ENCODE assay signal across 44 mouse cellular contexts in the genomic region with DNA sequence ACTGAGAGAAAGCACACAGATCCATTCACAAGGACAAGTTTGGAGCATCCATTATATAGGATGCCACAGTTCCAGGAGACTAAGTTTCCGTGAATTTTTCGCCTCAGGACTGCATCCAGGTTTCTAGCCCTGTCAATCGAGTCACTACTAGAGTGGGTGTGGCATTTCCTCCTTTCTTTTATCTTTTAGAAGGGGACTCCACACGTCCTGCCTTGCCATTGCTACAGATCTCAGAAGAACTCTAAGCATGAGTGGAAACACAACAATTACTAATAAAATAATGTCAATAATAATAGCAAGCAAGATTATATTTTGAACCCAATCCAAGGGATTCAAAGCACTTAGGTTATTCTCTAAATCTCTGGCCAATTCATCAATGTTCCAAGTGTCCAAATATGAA. TPM values are rescaled to one million over a fixed set of nuclear protein-coding genes. Genes with fewer than 3 reads are reported as not detected.
"Had no signal": no experiment of that assay in that cellular context is flagged by ENCODE, and none has a peak within 500 bp of the region (broad histone marks: within the 10 kb centered on the region; RNA-seq: fewer than 3 reads in every experiment).

No protein-coding gene starts in this region.

- H3K36me3 ChIP-seq: heart, embryonic 12.5 days; heart, embryonic 15.5 days; hindbrain, embryonic 10.5 days; hindbrain, embryonic 12.5 days; hindbrain, embryonic 13.5 days; hindbrain, embryonic 15.5 days; intestine, embryonic 15.5 days; kidney, embryonic 15.5 days had no signal

- H3K27me3 ChIP-seq: heart, embryonic 12.5 days; heart, embryonic 13.5 days; heart, embryonic 15.5 days; hindbrain, embryonic 12.5 days; hindbrain, embryonic 13.5 days; hindbrain, embryonic 15.5 days; intestine, embryonic 15.5 days; kidney, embryonic 15.5 days had no signal

- DNase-seq: heart, postnatal 10 days; heart, postnatal 14 days; heart, postnatal 36 days; heart, postnatal 4 days; kidney, adult 11 months; kidney, adult 18-20 months; kidney, adult 2 months; kidney, adult 8-10 months; kidney, adult 9 months; kidney, postnatal 10 days; kidney, postnatal 14 days; kidney, postnatal 36 days; kidney, postnatal 4 days; layer of hippocampus, adult 9-11 months; layer of hippocampus, postnatal 36 days had no signal

- H3K9me3 ChIP-seq: heart, embryonic 13.5 days; heart, embryonic 15.5 days; hindbrain, embryonic 15.5 days; intestine, embryonic 15.5 days; kidney, embryonic 15.5 days had no signal

- H3K27ac ChIP-seq: heart, embryonic 13.5 days; heart, embryonic 15.5 days; hindbrain, embryonic 10.5 days; hindbrain, embryonic 12.5 days; hindbrain, embryonic 13.5 days; hindbrain, embryonic 14.5 days; hindbrain, embryonic 15.5 days; hindbrain, postnatal 0 days; intestine, embryonic 15.5 days; kidney, embryonic 15.5 days; kidney, postnatal 0 days; layer of hippocampus, adult 2 months; left cerebral cortex, adult 2 months had no signal

- H3K4me1 ChIP-seq: heart, embryonic 12.5 days; heart, embryonic 15.5 days; hindbrain, embryonic 10.5 days; hindbrain, embryonic 12.5 days; hindbrain, embryonic 13.5 days; hindbrain, embryonic 15.5 days; kidney, embryonic 15.5 days had no signal

- H3K4me3 ChIP-seq: heart, embryonic 12.5 days; heart, embryonic 13.5 days; heart, embryonic 15.5 days; hindbrain, embryonic 10.5 days; hindbrain, embryonic 12.5 days; hindbrain, embryonic 13.5 days; hindbrain, embryonic 15.5 days; intestine, embryonic 15.5 days; kidney, embryonic 15.5 days; layer of hippocampus, adult 2 months; left cerebral cortex, adult 2 months had no signal

- H3K9ac ChIP-seq: heart, embryonic 12.5 days; heart, embryonic 13.5 days; heart, embryonic 15.5 days; hindbrain, embryonic 12.5 days; hindbrain, embryonic 13.5 days; hindbrain, embryonic 14.5 days; hindbrain, embryonic 15.5 days; intestine, embryonic 15.5 days; kidney, embryonic 15.5 days had no signal

RNA-seq across cellular contexts. Expression of a gene that starts 8.1 kb away (rescaled TPM):
- total RNA-seq: heart, postnatal 14 days; heart, postnatal 25 days; heart, postnatal 4 days; hematopoietic stem cell, adult 5-6 weeks; hindbrain, postnatal 0 days; layer of hippocampus, adult 18-20 months; layer of hippocampus, adult 2 months; layer of hippocampus, adult 8-10 months; layer of hippocampus, postnatal 25 days; left cerebral cortex, adult 18-20 months had no signal
- polyA plus RNA-seq: heart, embryonic 11.5 days; heart, embryonic 12.5 days; heart, embryonic 13.5 days; heart, embryonic 14.5 days; heart, embryonic 15.5 days; heart, postnatal 0 days; hindbrain, embryonic 10.5 days; hindbrain, embryonic 11.5 days; hindbrain, embryonic 12.5 days; hindbrain, embryonic 13.5 days; hindbrain, embryonic 14.5 days; hindbrain, embryonic 15.5 days; hindbrain, embryonic 16.5 days; hindbrain, postnatal 0 days; inflammation-experienced regulatory T-cells, adult 6 months; intestine, embryonic 14.5 days; intestine, embryonic 15.5 days; intestine, embryonic 16.5 days; kidney, adult 2 months; kidney, embryonic 14.5 days; kidney, embryonic 15.5 days; kidney, postnatal 0 days had no signal
